Mouse (Mus musculus) hindbrain, postnatal 0 days (tissue): ENCODE data around the gene Gse1. TPM values are rescaled to one million over a fixed set of nuclear protein-coding genes. Genes with fewer than 3 reads are reported as not detected.
A peak's percentile ranks its signal among the peaks of the same experiment; 100 is the strongest.

ENCODE experiments used
- ATAC-seq: fragments of 200-750 bp; cut with Nextera tagmentation; 2 replicates; pipeline ENCODE4 v1.8.0; 2017; ENCODE audit warnings: mild to moderate bottlenecking, moderate TSS enrichment, moderate library complexity
- DNase-seq: peaks from one replicate; pipeline ENCODE4 v3.0.0-alpha.2; 2015; ENCODE audit warnings: low spot score
- H3K27ac ChIP-seq: fragments of 300-500 bp; sonication (generic); 2 replicates; pipeline ENCODE4 v1.5.1; 2014; ENCODE audit warnings: mild to moderate bottlenecking
- H3K27me3 ChIP-seq: fragments of 300-500 bp; sonication (generic); 2 replicates; pipeline ENCODE4 v1.6.1; 2014; ENCODE audit warnings: low read length, mixed read lengths; ENCODE audit not compliant: insufficient read depth
- H3K36me3 ChIP-seq: fragments of 300-500 bp; sonication (generic); 2 replicates; pipeline ENCODE4 v1.6.1; 2014; ENCODE audit warnings: low read length, mixed read lengths; ENCODE audit not compliant: insufficient read depth
- H3K4me1 ChIP-seq: fragments of 300-500 bp; sonication (generic); 2 replicates; pipeline ENCODE4 v1.6.1; 2014; ENCODE audit warnings: antibody characterized with exemption, low read length, mixed read lengths; ENCODE audit not compliant: insufficient read depth
- H3K4me2 ChIP-seq: fragments of 300-500 bp; sonication (generic); 2 replicates; pipeline ENCODE4 v1.6.1; 2014; ENCODE audit warnings: low read depth, mild to moderate bottlenecking, low read length, moderate library complexity, mixed read lengths
- H3K4me3 ChIP-seq: fragments of 300-500 bp; sonication (generic); 2 replicates; pipeline ENCODE4 v1.5.1; 2014; ENCODE audit warnings: low read length
- H3K9ac ChIP-seq: fragments of 300-500 bp; sonication (generic); replicated peaks from 2 replicates; pipeline ENCODE4 v1.6.1; 2014; ENCODE audit warnings: mild to moderate bottlenecking, low read length, moderate library complexity, mixed read lengths
- H3K9me3 ChIP-seq: fragments of 300-500 bp; sonication (generic); 2 replicates; pipeline ENCODE4 v1.6.1; 2016; ENCODE audit warnings: low read length, mixed read lengths
- CTCF ChIP-seq: IDR thresholded peaks from 2 replicates; pipeline ENCODE4 v1.5.1; 2016; ENCODE audit warnings: antibody characterized with exemption, control low read depth, low read depth
- WGBS: fragments of 180-500 bp; shearing (Covaris S2); extraction: QIAGEN DNeasy Blood & Tissue Kit; methylation state at CpG from one replicate; pipeline ENCODE4 v1.1.7; 2014; 5-methylcytosine and 5-hydroxymethylcytosine counted together
- polyA plus RNA-seq: library from polyadenylated mRNA; unstranded; fragments of >200 nt; fragmentation: Nextera tagmentation; extraction: Ambion mirVana; gene quantifications from 2 replicates; pipeline ENCODE4 v1.2.1, GENCODE M21; 2015
- total RNA-seq: library from RNA; depleted of rRNA; stranded (reverse); fragments of >200 nt; gene quantifications from 2 replicates; pipeline ENCODE4 v1.2.3, GENCODE M21; 2014

Gene Gse1
- total and polyA plus RNA-seq, 2 experiments from 2014 or later, result 13.4 to 48.3 TPM

- H3K4me3 ChIP-seq, result no peak overlapping the region
- peak; percentile 31; the same call in 1 of the 2 replicates for ATAC-seq
- DNase-seq, result peak; percentile 63
Measured at GRCm38 (mm10) chr8:120532517-120533215, 304.4 kb downstream of the Gse1 start.

GRCm38 (mm10) chr8:120533380-120533779 is 305.1 kb downstream of the Gse1 start:
- Histone ChIP-seq H3K4me3 (no peak overlapping the region), H3K4me2 (peak overlapping the region; percentile 38), H3K4me1 (peaks cover 42% of the 10 kb centered on the region), H3K36me3 (no peaks in the 10 kb centered on the region), H3K27ac (no peak overlapping the region), H3K27me3 (no peaks in the 10 kb centered on the region), H3K9me3 (no peaks in the 10 kb centered on the region), H3K9ac (no peak overlapping the region)
- DNase-seq (no peak), ATAC-seq (no peak)
- 46% methylated on average over 3 of the region's 3 CpGs for WGBS
- no peak for TF ChIP-seq CTCF

More at GRCm38 (mm10) chr8:120532517-120533215, 304.4 kb downstream of the Gse1 start:
- Histone ChIP-seq H3K4me2 (peak overlapping the region; percentile 38), H3K4me1 (peaks cover 43% of the 10 kb centered on the region), H3K27ac (no peak overlapping the region), H3K9me3 (no peaks in the 10 kb centered on the region), H3K36me3 (no peaks in the 10 kb centered on the region), H3K9ac (no peak overlapping the region), H3K27me3 (no peaks in the 10 kb centered on the region)
- TF ChIP-seq CTCF, result no peak
- WGBS, result 8% methylated on average over 27 of the region's 29 CpGs

GRCm38 (mm10) chr8:120534080-120534479 is 305.8 kb downstream of the Gse1 start:
- H3K4me3 ChIP-seq, result no peak overlapping the region
- 44% methylated on average over 8 of the region's 8 CpGs for WGBS
- H3K9me3 ChIP-seq, result no peaks in the 10 kb centered on the region
- no peaks in the 10 kb centered on the region for H3K27me3 ChIP-seq
- H3K9ac ChIP-seq, result no peak overlapping the region
- no peak for ATAC-seq
- 0 out of 2 replicates have a peak overlapping the region, but pooled peaks have one; percentile 15 for H3K27ac ChIP-seq
- no peaks in the 10 kb centered on the region for H3K36me3 ChIP-seq
- H3K4me1 ChIP-seq, result peaks cover 49% of the 10 kb centered on the region
- no peak for TF ChIP-seq CTCF
- DNase-seq, result no peak
- no peak overlapping the region for H3K4me2 ChIP-seq

- H3K4me3 ChIP-seq, result peak overlapping the region; percentile 62; the same call in 1 of the 2 replicates
- H3K27me3 ChIP-seq, result no peaks in the 10 kb centered on the region
- 0 out of 2 replicates have a peak overlapping the region, but pooled peaks have one; percentile 92 for H3K27ac ChIP-seq
- WGBS, result 11% methylated on average over 14 of the region's 14 CpGs
- TF ChIP-seq CTCF, result peak; percentile 99
- no peak overlapping the region for H3K9ac ChIP-seq
- peak overlapping the region; percentile 99; the same call in 1 of the 2 replicates for H3K4me2 ChIP-seq
- peak; percentile 76 for ATAC-seq
- peaks cover 49% of the 10 kb centered on the region for H3K4me1 ChIP-seq
- no peaks in the 10 kb centered on the region for H3K36me3 ChIP-seq
- no peaks in the 10 kb centered on the region for H3K9me3 ChIP-seq
- DNase-seq, result peak; percentile 93
Measured at GRCm38 (mm10) chr8:120534504-120535368, 306.5 kb downstream of the Gse1 start.

- Histone ChIP-seq H3K9ac (peak overlapping the region; percentile 72), H3K9me3 (no peaks in the 10 kb centered on the region), H3K27ac (peak overlapping the region; percentile 92), H3K4me3 (peak overlapping the region; percentile 62), H3K4me1 (peaks cover 57% of the 10 kb centered on the region), H3K36me3 (no peaks in the 10 kb centered on the region), H3K27me3 (no peaks in the 10 kb centered on the region), H3K4me2 (peak overlapping the region; percentile 99)
- DNase-seq (peak; percentile 79), ATAC-seq (no peak)
- WGBS, result 3% methylated on average over 62 of the region's 79 CpGs
- no peak for TF ChIP-seq CTCF
Measured at GRCm38 (mm10) chr8:120535452-120536305, 307.4 kb downstream of the Gse1 start.
